Mouse (Mus musculus): Measurements from ENCODE around the gene Sin3b. TPM values are rescaled to one million over a fixed set of nuclear protein-coding genes. Genes with fewer than 3 reads are reported as not detected.
"Not testable (repeated sequence)": the region's sequence is repeated elsewhere in the genome, so short reads cannot be mapped to it uniquely, and the experiment has no call there.

The Sin3b gene
- total RNA-seq (2015) (81.9 and 87.4 TPM in 2 replicates), total RNA-seq (2017) (79.8 and 86.7 TPM in 2 replicates)

GRCm38 (mm10) chr8:72722769-72723650 is at the start of gene Sin3b:
Gene Sin3b, plus strand, starts transcription at chr8:72723285.
- ATAC-seq (replicated peaks; ENCODE audit: poor library complexity), result peak; percentile 98

GRCm38 (mm10) chr8:72674184-72674583 is 48.9 kb upstream of the Sin3b start:
- peak; percentile 60 for ATAC-seq (replicated peaks; ENCODE audit: poor library complexity)

- no peak for ATAC-seq (replicated peaks; ENCODE audit: poor library complexity)
These were observed 46.6 kb upstream of the Sin3b start for GRCm38 (mm10) chr8:72676436-72676835.

- not testable (repeated sequence) for ATAC-seq (replicated peaks; ENCODE audit: poor library complexity)
These were observed 46.2 kb upstream of the Sin3b start for GRCm38 (mm10) chr8:72676844-72677243.

- no peak for ATAC-seq (replicated peaks; ENCODE audit: poor library complexity)
These were observed 45.8 kb upstream of the Sin3b start for GRCm38 (mm10) chr8:72677331-72677730.

DNA sequence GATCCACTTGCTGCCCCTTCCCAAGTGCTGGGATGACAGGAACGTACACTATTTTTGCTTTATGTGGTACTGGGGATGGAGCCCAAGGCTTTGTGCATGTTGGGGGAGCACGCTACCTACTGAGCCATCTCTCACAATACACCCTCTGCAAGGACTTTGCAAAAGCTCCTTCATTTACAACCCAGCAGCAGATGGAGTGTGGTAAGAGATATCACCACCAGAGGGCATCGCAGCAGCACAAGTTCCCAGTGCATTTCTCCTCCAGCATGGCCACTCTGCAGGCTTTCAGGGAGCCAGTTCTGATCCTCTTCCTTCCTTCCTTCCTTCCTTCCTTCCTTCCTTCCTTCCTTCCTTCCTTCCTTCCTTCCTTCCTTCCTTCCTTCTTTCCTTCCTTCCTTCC is 43.0 kb upstream of the Sin3b start:
- peak; percentile 92 for ATAC-seq (replicated peaks; ENCODE audit: poor library complexity)

DNA sequence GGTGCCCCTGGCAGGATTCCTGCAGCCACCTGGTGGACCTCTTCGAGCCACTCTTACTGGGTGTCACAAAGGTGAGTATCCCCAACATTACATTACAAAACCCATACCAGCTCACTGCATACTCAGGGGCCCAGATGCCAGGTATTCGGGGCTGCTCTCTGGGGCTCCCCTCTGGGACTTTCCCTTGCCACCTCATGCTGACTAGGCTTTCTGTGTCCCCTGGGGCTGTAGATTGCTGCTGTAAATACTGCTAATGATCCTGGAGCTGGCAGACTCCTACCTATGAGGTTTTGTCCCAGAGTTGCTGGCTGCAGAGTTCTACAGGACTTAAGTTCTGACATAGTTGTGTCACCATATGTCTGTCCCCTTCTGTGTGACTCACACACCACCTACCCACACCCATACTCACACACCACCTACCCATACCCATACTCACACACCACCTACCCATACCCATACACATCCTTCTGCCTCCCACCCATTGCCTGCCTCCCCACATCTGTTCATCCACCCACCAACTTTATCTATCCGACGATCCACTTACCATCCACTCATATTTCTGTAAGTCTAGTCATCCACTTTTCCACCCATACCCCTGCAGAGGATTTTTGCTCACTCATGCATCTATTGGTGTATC is 40.9 kb upstream of the Sin3b start:
- ATAC-seq (replicated peaks; ENCODE audit: poor library complexity), result no peak

- ATAC-seq (replicated peaks; ENCODE audit: poor library complexity), result peak; percentile 75
These were observed 40.0 kb upstream of the Sin3b start for GRCm38 (mm10) chr8:72683010-72683521.

GRCm38 (mm10) chr8:72683572-72684099 is 39.4 kb upstream of the Sin3b start:
- not testable (repeated sequence) for ATAC-seq (replicated peaks; ENCODE audit: poor library complexity)

DNA sequence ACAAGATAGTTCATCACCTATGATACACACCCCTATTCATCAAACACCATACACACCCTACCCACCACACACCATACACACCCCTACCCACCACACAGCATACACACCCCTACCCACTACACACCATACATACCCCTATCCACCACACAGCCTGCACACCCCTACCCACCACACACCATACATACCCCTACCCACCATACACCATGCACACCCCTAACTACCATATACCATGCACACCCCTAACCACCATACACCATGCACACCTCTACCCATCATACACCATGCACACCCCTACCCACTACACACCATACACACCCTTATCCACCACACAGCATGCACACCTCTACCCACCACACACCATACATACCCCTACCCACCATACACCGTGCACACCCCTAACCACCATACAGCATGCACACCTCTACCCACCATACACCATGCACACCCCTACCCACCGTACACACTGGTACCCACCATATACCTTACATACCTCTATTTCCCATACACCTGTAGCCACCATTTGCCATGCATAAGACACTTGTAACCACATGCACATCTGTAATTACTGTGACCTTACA is 24.6 kb upstream of the Sin3b start:
- ATAC-seq (replicated peaks; ENCODE audit: poor library complexity), result peak; percentile 14; the same call in 1 of the 2 replicates

DNA sequence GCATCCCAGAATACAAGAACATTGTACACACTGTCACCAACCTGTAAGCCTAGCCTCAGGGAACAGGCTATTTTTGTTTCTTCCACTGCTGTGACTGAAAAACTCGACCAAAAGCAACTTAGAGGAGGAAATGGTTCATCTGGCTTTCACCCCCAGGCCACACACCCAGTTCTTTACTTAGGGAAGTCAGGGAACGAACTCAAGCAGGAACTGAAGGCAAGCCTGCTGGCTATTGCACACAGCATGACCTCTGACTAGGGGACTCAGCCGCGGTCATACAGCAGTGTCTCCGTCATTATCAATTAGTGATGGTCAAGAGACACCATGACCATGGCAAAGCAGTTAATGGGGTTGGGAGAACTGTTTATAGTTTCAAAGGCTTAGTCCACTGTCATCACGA is 10.5 kb upstream of the Sin3b start:
- ATAC-seq (replicated peaks; ENCODE audit: poor library complexity), result peak; percentile 47

DNA sequence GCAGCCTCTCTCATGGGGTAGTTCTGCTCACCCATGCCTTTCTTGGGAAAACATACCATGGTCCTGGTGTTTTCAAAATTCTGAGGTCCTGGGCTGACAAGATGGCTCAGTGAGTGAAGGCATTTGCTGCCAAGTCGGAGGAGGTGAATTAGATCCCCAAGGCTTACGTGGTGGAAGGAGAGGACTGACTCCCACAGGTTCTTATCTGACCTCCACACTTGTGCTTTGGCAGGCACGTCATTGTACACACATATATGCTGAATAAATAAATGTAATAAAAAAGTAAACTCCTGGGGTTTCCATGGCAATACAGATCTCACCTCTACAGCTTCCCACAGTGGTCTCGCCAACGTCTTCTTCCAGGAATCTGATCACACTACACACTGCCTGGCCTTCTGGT is 6.5 kb upstream of the Sin3b start:
- peak; percentile 83 for ATAC-seq (replicated peaks; ENCODE audit: poor library complexity)

- no peak for ATAC-seq (replicated peaks; ENCODE audit: poor library complexity)
These were observed 2.5 kb upstream of the Sin3b start for GRCm38 (mm10) chr8:72720541-72720940.

DNA sequence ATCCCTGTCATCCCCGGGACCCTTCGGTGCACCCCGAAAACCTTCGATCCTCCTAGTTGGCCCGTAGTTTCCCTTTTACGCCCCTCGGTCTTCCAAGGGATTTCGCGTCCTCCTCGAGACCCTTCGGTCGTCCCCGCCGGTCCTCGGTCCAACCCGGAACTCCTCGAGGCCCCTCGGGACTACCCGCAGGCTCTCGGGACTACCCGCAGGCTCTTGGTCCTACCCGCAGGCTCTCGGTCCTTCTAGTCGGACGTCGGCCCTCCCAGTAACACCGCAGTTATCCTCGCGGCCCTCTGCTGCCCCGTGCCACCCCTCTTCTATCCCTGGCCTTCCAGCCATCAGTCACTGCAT is 541 bp downstream of the Sin3b start:
- ATAC-seq (replicated peaks; ENCODE audit: poor library complexity), result peak; percentile 38

DNA sequence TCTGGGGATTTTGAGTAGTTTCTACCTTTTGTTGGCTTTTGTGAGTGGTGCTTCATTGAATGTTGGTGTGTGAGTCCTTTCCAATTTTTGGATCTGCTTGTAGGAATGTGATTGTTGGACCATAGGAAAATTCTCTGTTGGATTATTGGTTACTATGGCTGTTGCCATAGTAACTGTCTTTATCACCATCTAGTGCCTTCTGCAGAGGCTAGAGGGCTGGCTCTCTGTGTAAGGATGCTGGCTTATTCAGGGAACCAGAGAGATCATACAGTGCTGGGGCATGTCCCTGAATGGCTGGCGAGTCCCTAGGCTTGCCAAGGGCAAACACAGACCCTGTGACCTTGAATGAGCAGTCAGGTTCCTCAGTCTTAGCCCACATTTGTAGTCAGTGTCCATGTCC is 5.6 kb downstream of the Sin3b start:
- no peak for ATAC-seq (replicated peaks; ENCODE audit: poor library complexity)

- ATAC-seq (replicated peaks; ENCODE audit: poor library complexity), result no peak
These were observed 11.9 kb downstream of the Sin3b start for GRCm38 (mm10) chr8:72735001-72735400.

DNA sequence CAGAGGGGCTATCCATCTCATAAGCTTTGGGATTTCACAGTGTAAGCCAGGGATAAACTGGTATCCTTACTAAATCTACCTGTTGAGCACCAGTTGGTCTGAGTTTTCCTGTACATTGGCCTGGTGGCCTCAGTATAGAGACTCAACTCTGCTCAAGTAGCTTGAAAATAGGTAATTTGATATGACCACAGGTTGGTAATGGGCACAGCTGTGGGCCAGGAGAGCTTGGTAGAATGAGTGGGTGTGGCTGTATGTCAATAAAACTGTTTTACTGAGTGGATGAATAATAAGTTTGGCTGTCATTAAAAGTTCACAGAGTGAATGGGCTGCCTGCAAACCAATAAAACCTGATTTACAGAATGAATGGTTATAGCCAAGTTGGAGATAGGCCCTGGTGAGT is 13.8 kb downstream of the Sin3b start:
- no peak for ATAC-seq (replicated peaks; ENCODE audit: poor library complexity)

DNA sequence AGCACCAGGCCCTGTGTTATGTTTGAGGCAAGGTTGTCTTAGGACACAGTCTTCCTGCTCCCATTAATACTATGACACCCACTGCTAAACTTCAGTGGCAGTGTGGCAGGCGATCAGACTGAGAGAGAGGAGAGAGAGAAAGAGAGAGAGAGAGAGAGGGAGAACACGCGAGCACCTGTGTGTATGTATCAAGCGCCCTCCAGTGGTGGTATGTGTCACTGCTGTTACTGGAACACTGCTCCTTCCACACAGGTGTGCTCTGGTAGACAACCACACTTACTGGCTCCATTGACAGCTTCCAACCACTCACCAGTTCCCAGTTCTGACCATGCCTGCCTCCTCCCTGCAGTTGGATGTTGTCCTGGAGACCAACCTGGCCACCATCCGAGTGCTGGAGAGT is 23.0 kb downstream of the Sin3b start:
- peak; percentile 84 for ATAC-seq (replicated peaks; ENCODE audit: poor library complexity)

GRCm38 (mm10) chr8:72749846-72750245 is 26.8 kb downstream of the Sin3b start:
- no peak for ATAC-seq (replicated peaks; ENCODE audit: poor library complexity)

GRCm38 (mm10) chr8:72750266-72750665 is 27.2 kb downstream of the Sin3b start:
- ATAC-seq (replicated peaks; ENCODE audit: poor library complexity), result no peak

- ATAC-seq (replicated peaks; ENCODE audit: poor library complexity), result no peak
These were observed 28.0 kb downstream of the Sin3b start for GRCm38 (mm10) chr8:72751126-72751525.

Measured in megakaryocyte progenitor cell, adult 5-6 weeks (primary cell).